Mouse (Mus musculus) left cerebral cortex, adult 11 months (tissue): ENCODE measurements at regions not wholly inside any gene's neighbourhood (a gene's known extent, or its start where the extent isn't known, plus 50 kb on each side); places are given as distances from the start of the nearest gene placed in this dataset.

ENCODE experiments used
- DNase-seq: peaks from one replicate; pipeline ENCODE4 v3.0.0; 2022; ENCODE audit warnings: low spot score

DNA sequence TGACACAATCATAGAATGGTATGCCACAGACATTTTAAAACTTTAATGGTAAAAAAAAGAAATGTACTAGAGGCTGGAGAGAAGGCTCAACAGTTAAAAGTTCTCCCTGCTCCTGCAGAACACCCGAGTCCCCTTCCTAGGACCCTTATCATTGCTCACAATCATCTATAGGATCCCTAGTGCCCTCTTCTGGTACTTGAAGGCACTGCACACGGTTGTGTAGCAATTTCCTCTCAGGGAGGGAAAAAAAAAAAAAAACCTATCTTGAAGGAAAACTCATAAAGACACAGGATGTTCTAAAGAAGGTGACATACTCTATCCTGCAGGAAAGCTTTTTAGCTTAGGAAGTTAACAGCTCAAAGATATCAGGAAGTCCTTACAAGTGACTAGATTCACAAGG, 154.4 kb upstream of the Lmcd1 start:
- no peak for DNase-seq

DNA sequence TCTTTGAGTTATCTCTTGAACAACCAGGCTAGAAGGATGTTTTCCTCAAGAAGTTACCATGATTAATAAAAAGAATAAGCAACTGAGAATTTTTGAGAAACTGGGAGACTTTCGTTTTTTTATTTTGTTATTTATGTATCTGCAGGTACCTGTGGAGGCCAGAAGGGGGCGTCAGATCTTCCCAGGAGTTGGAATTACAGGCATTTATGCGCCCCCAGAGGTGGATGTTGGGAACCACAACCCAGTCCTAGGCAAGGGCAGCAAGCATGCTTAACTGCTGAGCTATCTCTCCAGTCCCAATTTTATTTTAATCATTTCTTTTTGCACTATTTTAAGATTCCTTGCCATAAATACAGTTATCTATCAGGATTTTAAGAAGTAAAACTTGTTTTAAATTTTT, 140.0 kb upstream of the Lmcd1 start:
- DNase-seq = no peak

- DNase-seq = no peak
Measured at GRCm38 (mm10) chr6:112152535-112153364, 120.8 kb upstream of the Lmcd1 start.

DNA sequence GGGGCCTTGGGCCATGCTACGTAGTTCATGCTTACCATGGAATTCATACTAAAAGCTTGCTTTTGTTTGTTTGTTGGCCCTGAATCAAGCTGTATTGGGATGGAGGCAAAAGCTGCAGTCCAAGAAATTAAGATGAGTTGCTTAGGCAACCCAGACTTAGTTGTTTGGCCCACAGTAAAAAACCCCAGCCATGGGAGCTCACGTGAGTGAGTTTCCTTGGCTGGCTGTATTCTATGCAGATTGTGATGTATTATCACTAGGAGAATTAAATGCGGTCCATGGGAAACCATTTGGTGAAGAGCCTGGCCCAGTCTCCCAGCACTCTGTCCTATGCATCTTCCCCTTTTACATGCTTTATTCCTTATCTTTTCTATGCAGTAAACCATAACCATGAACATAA, 106.1 kb upstream of the Lmcd1 start:
- no peak for DNase-seq

- DNase-seq = no peak
Measured at GRCm38 (mm10) chr6:112176344-112176743, 97.2 kb upstream of the Lmcd1 start.

DNA sequence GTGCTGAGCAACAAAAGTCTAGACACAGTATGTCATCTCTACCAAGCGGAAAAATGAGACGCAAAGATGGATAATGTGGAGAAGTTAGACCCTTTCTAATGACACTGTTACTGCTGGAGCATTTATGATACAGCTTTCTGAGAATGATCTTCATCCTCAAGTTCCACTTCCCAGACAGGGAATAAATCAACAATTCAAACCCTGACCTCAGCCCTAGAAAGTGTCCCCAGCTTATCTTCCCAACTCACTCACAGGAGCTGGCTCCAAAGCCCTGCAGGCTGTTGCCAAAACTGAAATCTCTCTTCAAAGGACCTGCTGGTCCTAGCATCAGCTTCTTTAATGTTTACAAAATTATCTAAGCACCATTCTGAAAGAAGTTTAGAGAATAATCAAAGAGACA, 85.9 kb upstream of the Lmcd1 start:
- DNase-seq = no peak

DNA sequence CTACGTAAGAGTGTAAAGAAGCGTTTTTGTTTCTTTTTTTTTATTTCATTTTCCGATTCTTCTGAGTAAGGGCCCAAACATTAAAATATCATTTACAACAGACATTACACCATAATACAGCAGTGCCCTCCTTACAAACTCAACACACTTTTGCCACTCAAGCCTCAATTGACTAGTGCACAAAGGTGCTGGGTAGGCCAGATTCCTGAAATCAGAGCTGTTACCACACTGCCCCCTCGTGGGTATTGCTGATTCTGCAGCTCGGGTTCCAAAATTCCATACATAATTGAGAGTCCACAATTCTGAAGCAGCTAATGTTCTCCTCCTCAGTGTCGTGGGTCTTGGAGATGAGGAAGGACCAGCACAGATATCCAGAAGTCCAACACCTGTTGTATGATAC, 82.5 kb upstream of the Lmcd1 start:
- DNase-seq = peak; percentile 50

GRCm38 (mm10) chr6:112197445-112197844, 76.1 kb upstream of the Lmcd1 start:
- peak; percentile 69 for DNase-seq

DNA sequence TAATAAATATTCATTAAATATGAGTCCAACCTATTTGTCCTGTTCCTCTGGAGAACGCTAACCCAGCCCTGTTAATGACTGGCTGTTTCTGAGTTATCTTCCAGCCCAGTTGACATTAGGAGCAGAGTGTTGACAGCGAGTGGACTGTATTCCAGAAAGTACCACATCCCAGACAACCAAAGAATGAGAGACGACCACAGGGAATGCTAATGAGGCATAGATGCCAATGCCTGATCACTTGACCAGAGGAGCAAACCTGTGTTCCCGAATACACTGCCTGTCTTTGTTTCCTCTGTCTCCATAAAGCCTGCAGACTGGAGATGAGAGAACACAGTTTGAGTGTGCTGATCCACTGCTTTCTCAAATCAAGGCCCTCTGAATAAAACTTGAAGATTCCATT, 74.3 kb upstream of the Lmcd1 start:
- no peak for DNase-seq

DNA sequence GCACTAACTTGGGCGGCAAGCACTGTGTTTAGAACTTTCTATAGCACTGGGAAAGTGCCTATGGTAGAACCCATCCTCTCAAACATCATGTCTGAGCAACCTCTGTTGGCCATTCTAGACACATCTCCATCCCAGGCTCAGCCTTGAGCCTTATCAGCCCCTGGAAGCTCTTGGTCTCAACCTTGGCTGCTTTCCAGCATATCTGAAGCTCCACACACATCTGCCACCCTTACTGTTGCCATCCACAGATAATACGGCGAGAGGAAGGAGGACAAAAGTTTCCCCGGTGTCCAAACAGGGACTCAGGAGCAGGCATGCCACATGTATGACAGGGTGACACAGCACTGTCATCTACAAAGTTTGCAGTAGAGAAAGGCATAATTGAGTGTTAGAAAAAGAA, 71.4 kb upstream of the Lmcd1 start:
- DNase-seq = no peak

DNA sequence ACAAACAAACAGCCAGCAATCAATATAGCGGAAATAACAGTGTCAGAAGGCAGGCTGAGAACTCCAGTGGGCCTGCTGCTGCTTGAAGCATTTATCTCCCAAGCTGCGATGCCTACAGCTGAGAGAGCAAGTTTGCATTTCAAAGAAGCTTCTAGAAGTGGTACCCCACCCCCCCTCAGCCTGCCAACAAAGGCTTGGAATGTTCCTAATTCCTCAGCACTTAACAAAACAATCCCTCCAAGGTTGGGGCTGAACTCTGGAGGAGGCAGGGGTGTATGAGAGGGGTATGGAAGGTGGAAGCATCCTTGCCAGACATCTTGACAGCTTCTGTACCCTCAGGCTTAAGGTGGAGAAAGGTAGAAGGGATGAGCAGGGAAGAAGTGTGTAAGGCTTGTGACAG, 70.2 kb upstream of the Lmcd1 start:
- DNase-seq = no peak

DNA sequence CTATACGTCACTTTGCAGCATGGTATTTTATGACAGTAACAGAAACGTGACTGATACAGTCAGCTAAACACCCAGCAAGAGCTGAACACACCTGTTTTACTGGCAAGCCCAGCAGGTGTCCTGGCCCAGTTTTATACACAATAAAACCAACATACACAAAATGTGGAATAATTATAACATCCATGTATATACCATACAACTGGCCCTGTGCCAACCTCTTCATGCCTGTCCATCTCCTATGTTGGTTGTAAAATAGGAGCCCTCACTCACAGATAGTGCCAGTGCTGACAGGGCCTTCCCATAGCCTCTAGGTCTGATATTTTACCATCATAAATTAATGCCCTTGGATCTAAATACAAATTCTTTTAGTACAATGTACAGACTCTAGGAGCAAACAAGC, 68.6 kb upstream of the Lmcd1 start:
- DNase-seq = no peak

DNA sequence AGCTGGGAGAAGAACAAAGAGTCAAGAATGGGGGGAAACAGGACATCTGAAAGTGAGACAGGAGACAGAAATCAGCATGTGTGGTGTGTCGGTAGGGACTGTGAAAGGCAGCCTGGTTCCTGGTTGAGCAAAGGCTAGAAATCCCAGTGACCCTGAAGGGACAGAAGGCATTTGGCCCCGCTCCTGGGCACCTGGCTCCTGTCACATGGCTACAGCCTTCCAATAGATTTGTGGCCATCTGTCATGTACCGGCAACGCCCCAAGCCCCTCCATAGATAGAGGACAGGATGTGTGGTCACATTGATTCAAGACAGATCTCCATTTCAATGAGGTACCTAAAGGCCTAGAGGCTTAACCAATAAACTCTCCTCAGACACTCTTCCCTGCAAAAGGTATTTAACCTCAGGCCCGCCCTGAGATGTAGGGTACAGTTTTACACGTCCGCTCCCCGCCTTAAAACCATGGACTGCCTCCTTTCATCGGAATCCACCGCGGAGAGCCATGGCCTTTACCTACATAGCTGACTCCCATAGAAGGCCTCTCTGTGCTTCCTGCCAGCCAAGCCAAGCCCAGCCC, 68.0 kb upstream of the Lmcd1 start:
- no peak for DNase-seq

DNA sequence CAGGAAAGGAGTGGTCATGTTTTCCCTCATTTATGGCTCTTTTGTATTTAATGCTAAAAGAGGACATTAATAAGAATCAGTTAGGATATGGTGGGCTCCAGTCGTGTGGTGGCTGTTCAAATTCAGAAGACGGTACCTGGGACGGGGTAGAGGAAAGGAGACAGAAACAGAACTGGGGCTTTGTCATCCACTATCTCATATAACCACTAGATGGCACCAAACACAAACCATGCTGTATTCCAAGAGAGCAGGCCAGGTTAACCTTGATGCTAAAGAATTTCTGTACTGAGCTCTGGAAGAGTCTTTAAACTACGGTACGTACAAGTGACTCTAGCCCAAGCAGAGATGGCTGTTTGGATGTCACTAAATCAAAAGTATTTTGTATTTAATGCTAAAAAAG, 66.3 kb upstream of the Lmcd1 start:
- DNase-seq = peak; percentile 52

DNA sequence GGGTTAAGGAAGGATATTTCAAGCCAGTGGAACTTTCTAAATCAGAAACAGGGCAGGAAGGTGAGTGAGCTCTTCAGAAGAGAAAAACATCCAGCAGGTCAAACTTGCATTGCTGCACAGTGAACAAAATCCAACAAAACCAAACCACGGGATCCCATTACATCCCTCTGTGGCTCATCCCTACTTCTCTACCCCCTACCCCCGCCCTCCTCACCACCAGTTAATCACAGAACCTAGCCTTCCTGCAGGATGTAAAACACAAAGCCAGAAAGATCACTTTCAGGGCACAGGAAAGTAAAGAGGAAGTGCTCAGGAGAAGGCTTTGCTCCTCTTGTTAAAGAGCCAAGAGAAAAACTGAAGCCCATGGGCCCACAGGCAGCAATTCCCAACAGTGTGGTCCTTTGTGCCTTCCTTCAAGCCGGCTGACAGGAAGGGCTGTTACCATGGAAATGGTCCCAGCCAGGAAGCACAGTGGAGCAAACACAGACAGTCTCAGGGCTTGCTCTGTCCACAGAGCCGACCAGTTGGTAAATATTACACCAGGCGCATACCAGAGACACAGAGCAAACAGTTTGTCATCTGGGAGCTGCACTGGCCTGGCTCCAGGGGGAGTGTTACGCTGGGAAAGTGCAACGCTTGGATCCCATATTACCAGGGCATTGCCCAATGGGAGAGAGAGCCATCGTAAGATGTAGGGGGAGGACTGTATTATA, 63.2 kb upstream of the Lmcd1 start:
- DNase-seq = no peak

GRCm38 (mm10) chr6:112216868-112217267, 56.7 kb upstream of the Lmcd1 start:
- DNase-seq = no peak

GRCm38 (mm10) chr6:112218248-112218647, 55.3 kb upstream of the Lmcd1 start:
- no peak for DNase-seq

GRCm38 (mm10) chr6:112219641-112220040, 53.9 kb upstream of the Lmcd1 start:
- no peak for DNase-seq

- DNase-seq = no peak
Measured at GRCm38 (mm10) chr6:112220149-112220548, 53.4 kb upstream of the Lmcd1 start.

GRCm38 (mm10) chr6:112221373-112221772, 52.2 kb upstream of the Lmcd1 start:
- no peak for DNase-seq

DNA sequence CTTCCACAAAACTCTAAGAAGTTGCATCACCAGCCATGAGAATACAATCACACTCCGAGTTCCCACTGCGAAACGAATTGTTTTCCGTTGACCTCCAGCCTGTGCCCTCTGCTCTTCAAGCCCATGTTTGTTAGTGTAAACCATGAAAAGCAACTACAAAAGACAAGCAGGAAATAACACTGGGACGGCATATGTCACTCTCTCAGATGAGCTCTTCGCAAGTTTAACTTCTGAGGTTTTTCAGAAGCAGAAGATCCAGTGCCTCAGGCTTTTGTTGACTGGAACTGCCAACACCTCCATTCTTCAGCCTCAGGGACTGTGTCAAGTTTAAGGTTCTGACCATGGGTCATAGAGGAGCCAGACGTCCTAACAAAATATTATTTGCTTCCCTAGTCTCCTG, 50.2 kb upstream of the Lmcd1 start:
- no peak for DNase-seq
